Mouse (Mus musculus): ENCODE measurements around the gene Tnnc1. TPM values are rescaled to one million over a fixed set of nuclear protein-coding genes. Genes with fewer than 3 reads are reported as not detected.

Tnnc1 gene
- polyA plus RNA-seq, 1 experiment from 2014 or later, result 1.3 TPM

DNA sequence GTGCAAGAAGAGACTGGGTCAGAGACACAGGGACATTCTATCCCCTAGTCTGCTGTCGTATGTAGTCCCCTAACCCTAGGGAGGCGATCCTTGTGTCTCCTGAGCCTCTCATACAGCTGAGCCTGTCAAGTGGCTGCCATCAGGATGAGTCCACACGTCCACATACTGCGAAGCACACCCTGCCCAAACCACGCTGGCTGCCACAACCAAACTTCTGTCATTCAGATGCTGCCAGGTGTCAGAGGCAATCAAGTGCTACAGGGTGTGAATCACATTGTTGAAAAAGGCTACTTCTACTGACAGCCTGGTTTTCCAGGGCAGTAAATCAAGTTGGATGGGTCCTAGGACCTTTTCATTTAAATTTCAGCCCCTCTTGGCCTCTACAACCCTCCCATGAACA lies 30.4 kb upstream of the Tnnc1 start:
- Histone ChIP-seq H3K4me3 (ENCODE audit: low read depth, low read length) (no peak overlapping the region), H3K9ac (replicated peaks; ENCODE audit: low read depth, low read length) (no peak overlapping the region), H3K4me2 (replicated peaks; ENCODE audit: low read depth, low read length) (no peak overlapping the region), H3K4me1 (ENCODE audit: control insufficient read depth, insufficient read depth, low read length) (no peaks in the 10 kb centered on the region), H3K36me3 (ENCODE audit: control insufficient read depth, insufficient read depth, low read length) (peaks cover 95% of the 10 kb centered on the region), H3K27me3 (ENCODE audit: control insufficient read depth, insufficient read depth, low read length) (no peaks in the 10 kb centered on the region), H3K9me3 (ENCODE audit: control insufficient read depth, low read depth, low read length) (no peaks in the 10 kb centered on the region), H3K27ac (ENCODE audit: low read length) (no peak overlapping the region)
- ATAC-seq (ENCODE audit: insufficient number of reproducible peaks, insufficient read depth, low FRiP score, low read depth), result no peak
- 92% methylated on average over 5 of the region's 5 CpGs for WGBS

- Histone ChIP-seq H3K27ac (ENCODE audit: low read length) (no peak overlapping the region), H3K4me1 (ENCODE audit: control insufficient read depth, insufficient read depth, low read length) (no peaks in the 10 kb centered on the region), H3K9ac (replicated peaks; ENCODE audit: low read depth, low read length) (no peak overlapping the region), H3K9me3 (ENCODE audit: control insufficient read depth, low read depth, low read length) (no peaks in the 10 kb centered on the region), H3K27me3 (ENCODE audit: control insufficient read depth, insufficient read depth, low read length) (no peaks in the 10 kb centered on the region), H3K36me3 (ENCODE audit: control insufficient read depth, insufficient read depth, low read length) (peaks cover 94% of the 10 kb centered on the region), H3K4me2 (replicated peaks; ENCODE audit: low read depth, low read length) (no peak overlapping the region), H3K4me3 (ENCODE audit: low read depth, low read length) (no peak overlapping the region)
- no peak for ATAC-seq (ENCODE audit: insufficient number of reproducible peaks, insufficient read depth, low FRiP score, low read depth)
- 85% methylated on average over 12 of the region's 12 CpGs for WGBS
Observed at GRCm38 (mm10) chr14:31179677-31180365, 28.3 kb upstream of the Tnnc1 start.

GRCm38 (mm10) chr14:31181512-31181911 lies 26.6 kb upstream of the Tnnc1 start:
- no peaks in the 10 kb centered on the region for H3K9me3 ChIP-seq (ENCODE audit: control insufficient read depth, low read depth, low read length)
- H3K27me3 ChIP-seq (ENCODE audit: control insufficient read depth, insufficient read depth, low read length), result no peaks in the 10 kb centered on the region
- ATAC-seq (ENCODE audit: insufficient number of reproducible peaks, insufficient read depth, low FRiP score, low read depth), result no peak
- no peak overlapping the region for H3K27ac ChIP-seq (ENCODE audit: low read length)
- WGBS, result 79% methylated on average over 4 of the region's 4 CpGs
- H3K4me3 ChIP-seq (ENCODE audit: low read depth, low read length), result no peak overlapping the region
- H3K9ac ChIP-seq (replicated peaks; ENCODE audit: low read depth, low read length), result no peak overlapping the region
- peaks cover 95% of the 10 kb centered on the region for H3K36me3 ChIP-seq (ENCODE audit: control insufficient read depth, insufficient read depth, low read length)
- H3K4me2 ChIP-seq (replicated peaks; ENCODE audit: low read depth, low read length), result no peak overlapping the region
- no peaks in the 10 kb centered on the region for H3K4me1 ChIP-seq (ENCODE audit: control insufficient read depth, insufficient read depth, low read length)

DNA sequence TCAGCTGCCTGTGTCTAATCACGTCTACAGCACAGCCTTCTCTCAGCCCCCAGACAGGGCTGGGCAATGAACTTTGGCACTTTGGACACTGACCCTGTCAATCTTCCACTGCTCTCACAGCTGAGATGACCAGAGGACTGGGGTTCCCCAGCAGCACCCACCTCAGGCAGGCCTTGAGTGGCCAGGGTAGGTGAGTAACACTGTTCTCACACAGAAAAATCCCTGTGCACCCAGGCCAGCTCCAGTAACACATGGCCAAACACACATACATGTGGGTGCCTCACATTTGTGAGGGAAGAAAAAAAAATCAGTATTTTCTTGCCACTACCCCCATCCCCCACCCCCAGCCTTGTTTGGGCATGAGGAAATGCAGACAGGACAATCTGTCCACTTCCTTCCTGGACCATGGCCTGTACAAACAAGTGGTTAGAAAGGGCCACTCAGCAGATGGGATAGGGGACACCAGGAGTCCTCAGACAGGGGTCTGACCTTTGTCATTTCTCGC lies 25.3 kb upstream of the Tnnc1 start:
- H3K27me3 ChIP-seq (ENCODE audit: control insufficient read depth, insufficient read depth, low read length), result no peaks in the 10 kb centered on the region
- no peak overlapping the region for H3K4me3 ChIP-seq (ENCODE audit: low read depth, low read length)
- no peak overlapping the region for H3K4me2 ChIP-seq (replicated peaks; ENCODE audit: low read depth, low read length)
- H3K36me3 ChIP-seq (ENCODE audit: control insufficient read depth, insufficient read depth, low read length), result peaks cover 95% of the 10 kb centered on the region
- no peaks in the 10 kb centered on the region for H3K4me1 ChIP-seq (ENCODE audit: control insufficient read depth, insufficient read depth, low read length)
- no peak overlapping the region for H3K27ac ChIP-seq (ENCODE audit: low read length)
- no peaks in the 10 kb centered on the region for H3K9me3 ChIP-seq (ENCODE audit: control insufficient read depth, low read depth, low read length)
- WGBS, result 65% methylated on average over 2 of the region's 2 CpGs
- no peak for ATAC-seq (ENCODE audit: insufficient number of reproducible peaks, insufficient read depth, low FRiP score, low read depth)
- no peak overlapping the region for H3K9ac ChIP-seq (replicated peaks; ENCODE audit: low read depth, low read length)

DNA sequence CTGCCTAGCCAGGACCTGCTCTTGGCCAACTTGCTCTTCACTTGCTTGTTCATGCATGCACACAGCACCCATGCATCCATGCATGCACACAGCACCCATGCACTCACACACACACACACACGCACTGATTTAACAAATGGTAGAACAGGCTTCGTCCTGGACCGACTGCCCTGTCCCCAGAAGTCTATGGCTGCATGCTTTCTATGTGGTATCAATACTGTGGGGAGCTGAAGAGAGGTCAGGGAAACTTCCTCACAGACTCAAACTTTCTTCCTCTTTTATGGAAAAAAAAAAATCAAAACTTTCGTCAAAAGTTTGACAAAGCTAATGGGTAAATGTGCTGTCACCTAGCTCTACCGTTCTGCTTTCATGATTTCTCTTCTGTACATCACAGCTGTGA lies 24.6 kb upstream of the Tnnc1 start:
- H3K36me3 ChIP-seq (ENCODE audit: control insufficient read depth, insufficient read depth, low read length), result peaks cover 98% of the 10 kb centered on the region
- H3K4me3 ChIP-seq (ENCODE audit: low read depth, low read length), result no peak overlapping the region
- H3K9ac ChIP-seq (replicated peaks; ENCODE audit: low read depth, low read length), result no peak overlapping the region
- no peaks in the 10 kb centered on the region for H3K9me3 ChIP-seq (ENCODE audit: control insufficient read depth, low read depth, low read length)
- ATAC-seq (ENCODE audit: insufficient number of reproducible peaks, insufficient read depth, low FRiP score, low read depth), result no peak
- no peaks in the 10 kb centered on the region for H3K27me3 ChIP-seq (ENCODE audit: control insufficient read depth, insufficient read depth, low read length)
- no peaks in the 10 kb centered on the region for H3K4me1 ChIP-seq (ENCODE audit: control insufficient read depth, insufficient read depth, low read length)
- no peak overlapping the region for H3K4me2 ChIP-seq (replicated peaks; ENCODE audit: low read depth, low read length)
- 88% methylated on average over 5 of the region's 5 CpGs for WGBS
- no peak overlapping the region for H3K27ac ChIP-seq (ENCODE audit: low read length)

DNA sequence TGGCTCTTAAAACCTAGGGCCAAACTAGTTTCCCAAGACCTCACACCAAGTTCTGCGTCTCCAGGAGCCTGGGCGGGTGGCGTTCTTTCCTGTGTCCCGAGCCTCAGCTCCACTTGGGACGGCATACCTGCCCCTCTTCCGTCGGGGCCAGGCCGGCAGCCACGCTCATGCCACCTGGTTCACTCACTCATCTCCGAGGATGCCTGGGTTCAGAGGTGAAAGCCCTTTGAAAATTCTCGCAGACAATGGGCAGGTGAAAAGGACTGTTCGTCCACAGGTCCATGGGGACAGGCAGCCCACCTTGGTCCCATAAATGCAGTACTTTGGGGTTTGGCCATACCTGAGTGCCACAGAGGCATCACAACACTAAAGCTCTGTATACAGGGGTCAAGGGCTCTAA lies 23.9 kb upstream of the Tnnc1 start:
- 88% methylated on average over 12 of the region's 12 CpGs for WGBS
- Histone ChIP-seq H3K36me3 (ENCODE audit: control insufficient read depth, insufficient read depth, low read length) (peaks cover 98% of the 10 kb centered on the region), H3K4me1 (ENCODE audit: control insufficient read depth, insufficient read depth, low read length) (no peaks in the 10 kb centered on the region), H3K9me3 (ENCODE audit: control insufficient read depth, low read depth, low read length) (no peaks in the 10 kb centered on the region), H3K27ac (ENCODE audit: low read length) (no peak overlapping the region), H3K27me3 (ENCODE audit: control insufficient read depth, insufficient read depth, low read length) (no peaks in the 10 kb centered on the region), H3K4me3 (ENCODE audit: low read depth, low read length) (no peak overlapping the region), H3K9ac (replicated peaks; ENCODE audit: low read depth, low read length) (no peak overlapping the region), H3K4me2 (replicated peaks; ENCODE audit: low read depth, low read length) (no peak overlapping the region)
- no peak for ATAC-seq (ENCODE audit: insufficient number of reproducible peaks, insufficient read depth, low FRiP score, low read depth)

DNA sequence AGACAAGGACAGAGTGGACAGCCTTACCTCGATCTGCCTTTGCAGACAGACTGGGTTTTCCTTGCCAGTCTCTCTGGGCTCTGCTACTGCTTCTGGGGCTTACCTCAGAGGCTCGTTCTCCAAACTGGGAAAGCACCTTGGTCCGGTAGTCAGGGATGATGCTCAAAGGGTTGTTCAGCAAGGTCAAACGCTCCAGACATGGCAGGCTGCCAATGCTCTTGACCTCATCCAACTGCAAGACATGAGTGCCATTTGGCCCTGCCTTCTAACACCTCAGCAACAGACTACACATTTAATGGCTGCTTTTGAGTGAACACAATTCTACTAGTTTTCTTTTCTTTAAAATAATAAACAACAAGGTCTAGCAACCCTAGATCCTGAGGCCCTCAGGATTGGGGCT lies 21.5 kb upstream of the Tnnc1 start:
- Histone ChIP-seq H3K27me3 (ENCODE audit: control insufficient read depth, insufficient read depth, low read length) (no peaks in the 10 kb centered on the region), H3K4me3 (ENCODE audit: low read depth, low read length) (no peak overlapping the region), H3K27ac (ENCODE audit: low read length) (no peak overlapping the region), H3K36me3 (ENCODE audit: control insufficient read depth, insufficient read depth, low read length) (peaks cover 99% of the 10 kb centered on the region), H3K4me1 (ENCODE audit: control insufficient read depth, insufficient read depth, low read length) (no peaks in the 10 kb centered on the region), H3K9me3 (ENCODE audit: control insufficient read depth, low read depth, low read length) (no peaks in the 10 kb centered on the region), H3K4me2 (replicated peaks; ENCODE audit: low read depth, low read length) (no peak overlapping the region), H3K9ac (replicated peaks; ENCODE audit: low read depth, low read length) (no peak overlapping the region)
- 77% methylated on average over 4 of the region's 4 CpGs for WGBS
- no peak for ATAC-seq (ENCODE audit: insufficient number of reproducible peaks, insufficient read depth, low FRiP score, low read depth)

- Histone ChIP-seq H3K36me3 (ENCODE audit: control insufficient read depth, insufficient read depth, low read length) (peaks cover 99% of the 10 kb centered on the region), H3K9ac (replicated peaks; ENCODE audit: low read depth, low read length) (no peak overlapping the region), H3K4me2 (replicated peaks; ENCODE audit: low read depth, low read length) (no peak overlapping the region), H3K27ac (ENCODE audit: low read length) (no peak overlapping the region), H3K9me3 (ENCODE audit: control insufficient read depth, low read depth, low read length) (no peaks in the 10 kb centered on the region), H3K4me1 (ENCODE audit: control insufficient read depth, insufficient read depth, low read length) (no peaks in the 10 kb centered on the region), H3K27me3 (ENCODE audit: control insufficient read depth, insufficient read depth, low read length) (no peaks in the 10 kb centered on the region), H3K4me3 (ENCODE audit: low read depth, low read length) (no peak overlapping the region)
- 72% methylated on average over 6 of the region's 6 CpGs for WGBS
- no peak for ATAC-seq (ENCODE audit: insufficient number of reproducible peaks, insufficient read depth, low FRiP score, low read depth)
Observed at GRCm38 (mm10) chr14:31188771-31189181, 19.3 kb upstream of the Tnnc1 start.

DNA sequence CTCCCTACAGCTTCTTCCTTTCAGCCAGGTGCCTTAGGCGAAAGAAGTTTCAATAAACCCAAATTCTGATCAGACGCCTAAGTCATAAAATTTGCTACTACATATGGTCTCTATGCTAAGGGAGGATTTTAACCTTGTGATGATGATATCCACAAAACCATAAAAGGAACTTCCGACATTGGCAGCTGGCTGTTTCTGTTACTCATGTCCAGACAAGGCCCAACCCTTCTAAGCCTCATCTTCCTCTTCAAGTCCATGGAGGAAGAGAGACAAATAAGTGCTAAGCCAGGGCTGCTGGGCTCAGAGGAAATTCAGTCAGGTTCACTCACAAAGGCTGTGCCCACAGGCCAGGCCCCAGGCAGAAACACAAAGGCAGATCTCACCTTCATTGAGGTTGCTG lies 18.8 kb upstream of the Tnnc1 start:
- Histone ChIP-seq H3K9ac (replicated peaks; ENCODE audit: low read depth, low read length) (no peak overlapping the region), H3K36me3 (ENCODE audit: control insufficient read depth, insufficient read depth, low read length) (peaks cover 96% of the 10 kb centered on the region), H3K4me1 (ENCODE audit: control insufficient read depth, insufficient read depth, low read length) (no peaks in the 10 kb centered on the region), H3K9me3 (ENCODE audit: control insufficient read depth, low read depth, low read length) (no peaks in the 10 kb centered on the region), H3K4me3 (ENCODE audit: low read depth, low read length) (no peak overlapping the region), H3K27ac (ENCODE audit: low read length) (no peak overlapping the region), H3K4me2 (replicated peaks; ENCODE audit: low read depth, low read length) (no peak overlapping the region), H3K27me3 (ENCODE audit: control insufficient read depth, insufficient read depth, low read length) (no peaks in the 10 kb centered on the region)
- ATAC-seq (ENCODE audit: insufficient number of reproducible peaks, insufficient read depth, low FRiP score, low read depth), result no peak
- 89% methylated on average over 3 of the region's 3 CpGs for WGBS

All from stomach, embryonic 14.5 days (tissue).